Mouse (Mus musculus) naive thymus-derived CD4-positive, alpha-beta T cell, adult 5 months (primary cell): ENCODE measurements around the gene Sirpb1c. TPM values are rescaled to one million over a fixed set of nuclear protein-coding genes. Genes with fewer than 3 reads are reported as not detected.

Experiments used
- polyA plus RNA-seq: library from polyadenylated mRNA; unstranded; fragments of 100-300 nt; shearing (Covaris generic); gene quantifications from one replicate; pipeline ENCODE4 v1.2.1, GENCODE M21; 2017

The Sirpb1c gene
- not detected for polyA plus RNA-seq

GRCm38 (mm10) chr3:15848280-15848679, at the start of gene Sirpb1c:
Sirpb1c (minus strand) TSS chr3:15848528.

Other genes starting within 250 kb of the Sirpb1c start
- gene Gm5150, start 157.9 kb upstream of the Sirpb1c start, polyA plus RNA-seq = not detected